Mouse (Mus musculus) cerebellum, postnatal 36 days (tissue): ENCODE results near the gene Shisal2b.
A peak's percentile ranks its signal among the peaks of the same experiment; 100 is the strongest.
"Not testable (repeated sequence)": the region's sequence is repeated elsewhere in the genome, so short reads cannot be mapped to it uniquely, and the experiment has no call there.

ENCODE experiments used
- DNase-seq, 2 experiments: peaks; one replicate each; pipeline ENCODE4 v3.0.0; 2021 to 2022; ENCODE audit warnings: mixed read lengths in 2 of 2

Gene Shisal2b

GRCm38 (mm10) chr13:104863127-104863979, at the start of gene Shisal2b:
Gene Shisal2b, minus strand, starts transcription at chr13:104863893.
- peak; percentile 34 to 44 for DNase-seq

- DNase-seq, result not testable (repeated sequence)
Measured at GRCm38 (mm10) chr13:104911626-104912025, 47.9 kb upstream of the Shisal2b start.

- not testable (repeated sequence) for DNase-seq
Measured at GRCm38 (mm10) chr13:104911006-104911405, 47.3 kb upstream of the Shisal2b start.

GRCm38 (mm10) chr13:104908691-104909090, 45.0 kb upstream of the Shisal2b start:
- no peak for DNase-seq

- DNase-seq, result no peak
Measured at GRCm38 (mm10) chr13:104894771-104895170, 31.1 kb upstream of the Shisal2b start.

GRCm38 (mm10) chr13:104892337-104892736, 28.6 kb upstream of the Shisal2b start:
- no peak for DNase-seq

GRCm38 (mm10) chr13:104886308-104887032, 22.8 kb upstream of the Shisal2b start:
- DNase-seq, result no peak

GRCm38 (mm10) chr13:104883566-104884249, 20.0 kb upstream of the Shisal2b start:
- no peak for DNase-seq

GRCm38 (mm10) chr13:104878508-104878907, 14.8 kb upstream of the Shisal2b start:
- no peak for DNase-seq

- no peak for DNase-seq
Measured at GRCm38 (mm10) chr13:104869907-104870306, 6.2 kb upstream of the Shisal2b start.

- no peak for DNase-seq
Measured at GRCm38 (mm10) chr13:104866726-104867125, 3.0 kb upstream of the Shisal2b start.

GRCm38 (mm10) chr13:104853645-104854044, 10.0 kb downstream of the Shisal2b start:
- DNase-seq, result no peak

- no peak for DNase-seq
Measured at GRCm38 (mm10) chr13:104843295-104844089, 20.2 kb downstream of the Shisal2b start.

GRCm38 (mm10) chr13:104841937-104842336, 21.8 kb downstream of the Shisal2b start:
- DNase-seq, result no peak

- DNase-seq, result no peak
Measured at GRCm38 (mm10) chr13:104837628-104838027, 26.1 kb downstream of the Shisal2b start.

- DNase-seq, result no peak
Measured at GRCm38 (mm10) chr13:104832811-104833210, 30.9 kb downstream of the Shisal2b start.

- no peak for DNase-seq
Measured at GRCm38 (mm10) chr13:104825470-104825869, 38.2 kb downstream of the Shisal2b start.

- no peak for DNase-seq
Measured at GRCm38 (mm10) chr13:104822411-104822838, 41.3 kb downstream of the Shisal2b start.

- DNase-seq, result no peak
Measured at GRCm38 (mm10) chr13:104821908-104822307, 41.8 kb downstream of the Shisal2b start.

- DNase-seq, result no peak
Measured at GRCm38 (mm10) chr13:104821192-104821591, 42.5 kb downstream of the Shisal2b start.

- no peak for DNase-seq
Measured at GRCm38 (mm10) chr13:104817696-104818095, 46.0 kb downstream of the Shisal2b start.
